Mouse (Mus musculus): ENCODE results near the gene Aspdh.

GRCm38 (mm10) chr7:44466006-44466887, 1.1 kb downstream of the Aspdh start:
- TF ChIP-seq EP300 (IDR thresholded peaks at IDR 0.05) (no peak), CTCF (IDR thresholded peaks at IDR 0.05) (no peak)
